Mouse (Mus musculus): ENCODE data around the gene Rpe.
"Not testable (repeated sequence)": the region's sequence is repeated elsewhere in the genome, so short reads cannot be mapped to it uniquely, and the experiment has no call there.

Gene Rpe

GRCm38 (mm10) chr1:66700693-66701575 lies at the start of gene Rpe:
Gene Rpe, plus strand, starts transcription at chr1:66700831.
- in situ Hi-C loops (cut with MboI, MseI): no loop called here

DNA sequence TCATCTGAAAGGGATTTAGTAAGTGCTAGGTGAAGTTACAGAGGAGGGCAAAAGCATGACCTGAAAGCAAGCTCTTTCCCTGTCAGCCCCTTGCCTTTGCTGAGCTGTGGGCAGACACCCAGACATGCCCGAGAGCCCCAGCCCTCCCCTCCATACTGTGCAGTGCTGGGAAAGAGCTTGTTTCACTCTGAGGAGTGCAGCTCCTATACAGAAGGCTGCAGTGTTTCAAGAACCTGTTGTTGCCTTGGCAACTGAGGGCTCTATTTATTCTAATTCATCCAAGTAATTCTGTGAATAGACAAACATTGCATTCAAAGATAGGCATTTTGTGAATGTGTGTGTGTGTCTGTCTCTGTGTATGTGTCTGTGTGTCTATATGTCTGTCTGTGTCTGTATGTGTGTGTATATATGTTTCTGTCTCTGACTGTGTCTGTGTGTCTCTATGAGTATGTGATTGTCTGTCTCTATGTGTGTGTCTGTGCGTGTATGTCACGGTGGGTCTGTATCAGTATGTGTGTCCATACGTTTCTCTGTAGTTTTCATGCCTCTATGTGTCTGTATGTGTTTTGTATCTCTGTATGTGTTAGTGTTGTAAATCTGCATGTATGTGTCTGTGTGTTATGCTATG lies 45.4 kb upstream of the Rpe start:
- in situ Hi-C loops (cut with MboI, MseI): no loop called here

GRCm38 (mm10) chr1:66655747-66656119 lies 44.9 kb upstream of the Rpe start:
- in situ Hi-C loops (cut with MboI, MseI): no loop called here

GRCm38 (mm10) chr1:66671475-66671874 lies 29.2 kb upstream of the Rpe start:
- in situ Hi-C loops (cut with MboI, MseI): no loop called here

DNA sequence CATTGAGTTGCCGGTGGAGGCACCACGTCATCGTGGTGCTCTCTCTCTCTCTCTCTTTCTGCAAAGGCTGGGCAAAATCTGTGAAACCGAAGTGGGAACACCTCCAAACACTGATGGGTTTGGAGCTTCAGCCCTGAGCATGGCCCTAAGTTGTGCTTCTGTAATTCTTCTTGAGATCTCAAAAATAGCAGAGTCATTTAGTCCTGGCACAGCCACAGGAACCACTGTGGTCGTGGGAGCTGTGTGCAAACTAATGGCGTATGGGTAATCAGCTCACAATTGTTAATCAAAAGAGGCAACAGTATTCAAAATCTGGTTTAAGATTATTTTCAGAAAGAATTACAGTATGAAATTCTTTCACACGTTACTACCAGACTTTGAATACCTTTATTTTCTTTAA lies 27.8 kb upstream of the Rpe start:
- in situ Hi-C loops (cut with MboI, MseI): no loop called here

DNA sequence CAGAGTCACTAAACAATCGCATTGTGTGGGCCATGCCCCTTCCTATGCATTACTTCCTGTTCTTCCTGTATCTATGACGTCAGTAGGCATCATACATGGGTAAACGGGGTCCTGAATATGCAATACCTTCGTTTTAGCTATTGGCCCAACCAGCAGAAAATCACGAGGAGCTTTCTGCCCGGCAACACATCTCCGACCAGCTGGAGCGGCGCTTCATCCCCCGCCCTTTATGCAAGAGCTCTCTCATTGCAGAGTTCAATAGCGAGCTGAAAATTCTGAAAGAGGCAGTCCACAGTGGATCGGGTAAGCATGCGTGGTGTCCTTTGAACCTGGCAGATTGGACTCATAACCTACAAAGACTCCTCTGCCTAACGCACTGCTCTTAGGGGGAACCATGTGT lies 22.7 kb upstream of the Rpe start:
- in situ Hi-C loops (cut with MboI, MseI): no loop called here

DNA sequence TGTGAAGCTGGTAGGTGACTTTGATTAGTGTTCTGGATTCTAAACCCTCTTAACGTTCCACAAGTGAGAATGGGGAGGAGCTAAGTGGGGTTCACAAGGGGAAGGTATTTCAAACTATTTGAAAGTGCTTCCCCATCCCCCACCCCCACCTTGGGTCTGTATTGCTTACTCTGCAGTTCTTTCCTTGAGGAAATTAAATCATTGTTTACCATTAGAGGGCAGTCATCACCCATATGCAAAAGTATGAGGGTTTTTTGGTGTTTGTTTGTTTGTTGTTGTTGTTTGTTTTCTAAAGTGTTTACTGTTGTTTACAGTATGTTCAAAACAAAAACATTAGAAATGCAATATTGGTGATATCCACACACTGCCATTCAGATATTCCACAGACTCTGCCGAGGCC lies 22.0 kb upstream of the Rpe start:
- in situ Hi-C loops (cut with MboI, MseI): no loop called here

- in situ Hi-C loops (cut with MboI, MseI): no loop called here
Measured at GRCm38 (mm10) chr1:66682974-66683373, 17.7 kb upstream of the Rpe start.

DNA sequence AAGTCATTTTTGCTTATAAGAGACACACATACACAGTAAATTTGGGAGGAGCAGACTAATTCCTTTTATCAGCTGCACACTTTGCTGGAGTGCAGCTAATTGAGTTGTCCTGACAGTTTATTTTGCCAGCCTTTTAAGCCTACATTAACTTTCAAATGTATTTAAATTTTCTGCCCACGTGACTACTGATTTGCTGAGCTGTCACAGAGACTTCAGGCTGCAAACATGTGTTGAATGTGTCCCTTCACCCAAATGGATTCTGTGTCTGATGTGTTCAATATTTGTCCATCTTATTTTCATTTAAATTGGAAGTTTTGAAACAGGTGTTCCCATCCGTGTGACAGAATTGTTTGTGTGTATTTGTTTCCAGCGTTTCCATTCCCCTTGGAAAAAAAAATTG lies 8.9 kb upstream of the Rpe start:
- in situ Hi-C loops (cut with MboI, MseI): no loop called here

DNA sequence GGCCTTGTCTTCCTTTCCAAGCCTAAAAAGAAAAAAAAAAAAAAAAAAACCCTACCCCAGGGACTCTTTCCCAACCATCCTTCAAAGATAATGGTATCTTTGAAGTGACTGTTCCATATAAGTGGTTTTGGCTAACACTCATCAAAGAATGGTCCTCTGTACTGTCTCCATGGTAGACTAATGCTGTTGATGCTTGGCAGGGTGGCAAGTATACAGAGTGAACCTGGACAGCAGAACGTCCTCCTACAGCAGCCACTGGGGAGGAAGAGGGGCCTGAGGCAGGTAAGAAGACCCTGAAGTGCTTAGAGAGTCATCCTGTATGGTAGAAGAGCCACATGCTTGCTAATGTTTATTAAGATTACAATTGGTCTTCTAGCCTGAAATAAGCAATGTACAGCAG lies 8.3 kb upstream of the Rpe start:
- in situ Hi-C loops (cut with MboI, MseI): no loop called here

DNA sequence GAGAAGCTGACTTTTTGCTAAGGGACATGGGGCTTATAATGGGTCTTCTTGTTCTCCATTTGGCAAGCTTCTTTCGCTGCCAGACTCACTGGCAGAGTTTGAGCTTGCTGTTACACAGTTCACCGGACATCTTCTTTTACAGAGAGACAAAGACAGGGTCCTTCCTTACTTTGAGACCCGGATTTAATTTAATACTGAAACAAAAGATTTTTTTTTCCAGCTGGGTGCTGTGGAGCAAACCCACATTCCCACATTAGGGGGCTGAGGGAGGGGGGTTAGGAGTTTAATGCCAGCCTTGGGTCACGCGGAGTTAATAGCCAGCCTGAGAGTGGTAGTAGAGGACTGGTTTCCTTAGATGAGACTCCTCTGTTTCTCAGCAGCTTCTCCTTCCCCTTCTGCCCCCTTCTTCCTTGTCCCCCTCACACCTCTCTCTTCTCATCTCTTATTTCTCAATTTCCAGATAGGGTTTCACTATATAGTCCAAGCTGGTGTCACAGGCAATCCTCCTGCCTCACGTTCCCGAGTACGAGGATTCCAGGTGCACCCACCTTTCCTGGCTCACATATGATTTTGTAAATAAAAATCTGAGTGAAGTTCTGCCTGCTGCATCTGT lies 7.7 kb upstream of the Rpe start:
- in situ Hi-C loops (cut with MboI, MseI): no loop called here

DNA sequence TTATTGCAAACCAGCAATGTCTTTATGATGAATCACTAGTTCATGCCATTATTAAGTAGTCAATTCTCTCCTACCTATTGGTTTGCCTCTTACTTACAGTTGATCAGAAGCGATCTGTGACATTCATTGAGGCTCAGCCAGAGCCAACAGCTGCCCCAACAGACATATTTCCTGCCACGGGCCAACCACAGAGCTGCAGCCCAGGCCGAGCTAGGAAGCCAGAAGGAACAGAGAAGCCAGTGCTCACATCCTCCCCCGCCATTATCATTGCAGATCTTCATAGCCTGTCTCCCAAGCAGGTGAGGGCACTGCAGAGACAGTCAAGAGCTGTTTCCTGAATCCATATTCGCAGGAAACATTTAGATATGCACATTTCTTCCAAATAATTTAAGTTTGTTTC lies 6.4 kb upstream of the Rpe start:
- in situ Hi-C loops (cut with MboI, MseI): no loop called here

- in situ Hi-C loops (cut with MboI, MseI): no loop called here
Measured at GRCm38 (mm10) chr1:66695296-66695695, 5.3 kb upstream of the Rpe start.

GRCm38 (mm10) chr1:66699630-66700029 lies 1.0 kb upstream of the Rpe start:
- in situ Hi-C loops (cut with MboI, MseI): not testable (repeated sequence)

- in situ Hi-C loops (cut with MboI, MseI): no loop called here
Measured at GRCm38 (mm10) chr1:66700149-66700692, 410 bp upstream of the Rpe start.

- in situ Hi-C loops (cut with MboI, MseI): no loop called here
Measured at GRCm38 (mm10) chr1:66701576-66701940, 927 bp downstream of the Rpe start.

GRCm38 (mm10) chr1:66702623-66703345 lies 2.2 kb downstream of the Rpe start:
- in situ Hi-C loops (cut with MboI, MseI): no loop called here

DNA sequence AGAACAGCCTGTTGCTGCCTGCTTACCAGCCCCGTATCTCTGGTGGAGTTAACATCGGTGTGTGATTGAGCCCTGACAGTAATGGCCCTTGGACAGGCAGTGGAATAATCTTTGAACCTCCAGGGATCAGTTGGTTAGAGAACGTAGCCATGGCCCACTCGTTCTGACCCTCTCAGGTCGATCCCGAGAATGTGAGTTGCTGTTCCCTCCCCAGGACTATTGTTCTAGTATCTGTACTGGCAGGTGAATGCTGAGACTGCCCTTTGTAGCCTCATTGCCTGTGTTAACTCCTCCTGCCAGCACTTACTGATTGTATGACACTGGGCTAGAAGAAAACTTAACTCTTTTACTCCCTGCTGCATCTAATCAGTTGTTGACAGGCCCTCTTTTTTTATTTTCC lies 3.9 kb downstream of the Rpe start:
- in situ Hi-C loops (cut with MboI, MseI): no loop called here

DNA sequence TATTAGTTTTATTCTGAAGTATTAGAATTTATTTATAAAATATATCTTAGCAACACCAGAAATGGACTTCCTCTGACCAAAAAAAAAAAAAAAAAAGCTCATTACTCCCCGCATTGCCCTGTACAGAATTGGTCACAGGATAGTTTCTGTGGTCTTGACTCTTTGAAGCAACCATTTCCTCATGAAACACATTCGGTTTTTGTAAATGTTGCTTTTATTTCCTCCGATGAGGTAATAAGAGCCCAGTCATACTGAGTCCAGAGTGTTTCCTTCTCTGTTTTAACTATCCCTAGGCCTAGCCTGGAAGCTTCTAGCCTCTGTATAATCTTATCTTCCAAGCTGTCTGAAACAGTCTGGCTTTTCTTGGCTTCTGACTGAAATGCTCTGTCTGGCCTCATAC lies 12.2 kb downstream of the Rpe start:
- in situ Hi-C loops (cut with MboI, MseI): no loop called here

DNA sequence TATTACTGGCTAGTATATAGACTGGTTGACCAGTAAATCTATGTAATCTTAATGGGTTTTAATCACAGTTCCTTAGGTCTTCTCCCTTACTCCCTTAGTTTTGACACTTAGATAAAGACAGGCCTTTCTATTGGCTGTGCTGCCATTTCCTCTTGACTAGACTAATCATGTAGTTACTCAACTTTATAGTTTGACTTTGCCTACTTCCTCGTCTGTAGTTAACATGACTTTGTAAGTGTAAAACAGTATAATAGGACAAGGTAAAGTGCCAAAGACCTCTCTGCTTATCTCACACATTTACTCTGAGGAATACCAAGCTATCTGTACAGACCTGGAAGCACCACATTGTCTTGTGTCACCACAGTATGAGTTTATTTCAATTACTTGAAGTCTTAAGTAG lies 29.9 kb downstream of the Rpe start:
- in situ Hi-C loops (cut with MboI, MseI): no loop called here

DNA sequence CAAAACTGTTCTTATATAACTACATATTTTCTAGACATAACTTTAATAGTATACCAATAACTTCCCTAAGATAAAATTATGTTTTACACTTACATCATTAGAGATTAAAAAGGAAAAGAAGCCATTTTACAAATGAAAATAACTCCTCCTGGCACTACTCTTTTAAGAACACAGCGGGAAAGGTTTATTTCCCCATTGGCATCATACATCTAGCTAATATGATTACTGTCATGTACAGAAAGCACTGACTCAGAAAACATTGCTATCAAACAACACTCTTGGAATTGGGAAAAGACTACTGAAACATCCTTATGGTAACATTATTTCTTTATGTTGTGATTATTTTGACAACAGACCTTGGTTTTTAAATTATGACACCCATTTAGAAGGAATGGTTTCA lies 68.1 kb downstream of the Rpe start:
- in situ Hi-C loops (cut with MboI, MseI): no loop called here
